17 mouse cellular contexts compared by ENCODE assay signal in genomic region chr9:116438580-116438979, GRCm38 (mm10).
"Had no signal": no experiment of that assay in that cellular context is flagged by ENCODE, and none has a peak within 500 bp of the region (broad histone marks: within the 10 kb centered on the region; RNA-seq: fewer than 3 reads in every experiment).

No protein-coding gene starts in this region.

- DNase-seq: gastrocnemius, postnatal 14 days; gastrocnemius, postnatal 36 days; heart, adult 18-20 months; heart, postnatal 10 days; heart, postnatal 4 days; kidney, adult 2 months; kidney, adult 9 months; kidney, postnatal 14 days; kidney, postnatal 36 days; layer of hippocampus, adult 9-11 months; layer of hippocampus, postnatal 36 days; left cerebral cortex, postnatal 4 days had no signal

- ATAC-seq: hindbrain, embryonic 16.5 days; inflammation-experienced regulatory T-cells, adult 6 months; intestine, embryonic 15.5 days; intestine, postnatal 0 days; liver, embryonic 12.5 days had no signal
